Mouse (Mus musculus) embryonic fibroblast, embryonic 13.5 days (primary cell): Measurements from ENCODE around the gene Olfr455. TPM values are rescaled to one million over a fixed set of nuclear protein-coding genes. Genes with fewer than 3 reads are reported as not detected.

Experiments used
- H3K27ac ChIP-seq: 2 replicates; pipeline ENCODE4 v1.5.1; 2012; ENCODE audit warnings: low read length, control low read depth, inconsistent platforms; ENCODE audit not compliant: insufficient read depth
- H3K4me1 ChIP-seq: 2 replicates; pipeline ENCODE4 v1.6.1; 2011; ENCODE audit warnings: low read length; ENCODE audit not compliant: control insufficient read depth, insufficient read depth
- H3K4me3 ChIP-seq: 2 replicates; pipeline ENCODE4 v1.5.1; 2011; ENCODE audit warnings: mild to moderate bottlenecking, control low read depth, low read length; ENCODE audit not compliant: insufficient read depth
- CTCF ChIP-seq: IDR thresholded peaks from 2 replicates; pipeline ENCODE4 v1.5.1; 2011; ENCODE audit warnings: mild to moderate bottlenecking, control low read depth, low read length, moderate library complexity, borderline replicate concordance; ENCODE audit not compliant: insufficient read depth
- POLR2A ChIP-seq: IDR thresholded peaks from 2 replicates; pipeline ENCODE4 v1.6.1; 2011; ENCODE audit warnings: low read depth, mild to moderate bottlenecking, control low read depth, low read length, moderate library complexity
- polyA plus RNA-seq: library from polyadenylated mRNA; stranded (reverse); fragments of >200 nt; gene quantifications from 2 replicates; pipeline ENCODE4 v1.2.4, GENCODE M21; 2011; ENCODE audit warnings: low read depth; ENCODE audit not compliant: missing spikeins, insufficient read length

The Olfr455 gene
- polyA plus RNA-seq, 1 experiment, result not detected

- no peak overlapping the region for H3K4me3 ChIP-seq
- no peak overlapping the region for H3K27ac ChIP-seq
- TF ChIP-seq CTCF (no peak), POLR2A (no peak)
- 0 out of 2 replicates have a peak, but pooled peaks cover 2% of the 10 kb centered on the region for H3K4me1 ChIP-seq
Observed at GRCm38 (mm10) chr6:42503478-42503877, 43.9 kb downstream of the Olfr455 start.

DNA sequence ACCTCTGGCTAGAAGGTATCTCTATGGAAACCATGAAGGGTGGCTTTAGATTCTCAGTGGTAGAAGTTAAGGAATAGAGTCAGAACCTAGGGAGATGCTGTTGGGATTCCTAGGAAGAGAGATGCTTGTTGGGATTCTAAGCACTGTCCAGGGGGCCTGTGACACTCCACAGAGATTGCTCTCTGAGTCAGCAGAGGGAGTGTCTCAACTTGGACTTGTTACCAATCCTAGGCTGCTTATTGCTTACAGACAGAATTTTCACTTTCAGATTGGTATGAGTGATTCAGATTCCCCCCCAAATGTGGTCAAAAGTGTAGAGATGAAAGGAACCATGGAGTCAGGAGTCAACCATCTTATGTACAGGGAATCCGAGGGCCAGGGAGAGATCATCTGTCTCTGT lies 57.7 kb downstream of the Olfr455 start:
- peaks cover 5% of the 10 kb centered on the region; the same call in 1 of the 2 replicates for H3K4me1 ChIP-seq
- TF ChIP-seq CTCF (no peak), POLR2A (no peak)
- no peak overlapping the region for H3K4me3 ChIP-seq
- peak overlapping the region; percentile 85 for H3K27ac ChIP-seq

GRCm38 (mm10) chr6:42487114-42487513 lies 60.3 kb downstream of the Olfr455 start, which contains the start of gene Olfr456:
Olfr456 (minus strand) TSS chr6:42487214.
- TF ChIP-seq POLR2A, result no peak
- no peak for TF ChIP-seq CTCF
- Histone ChIP-seq H3K27ac (no peak within 1 kb of the TSS), H3K4me1 (peaks cover 5% of the 10 kb centered on the region; the same call in 1 of the 2 replicates), H3K4me3 (no peak within 1 kb of the TSS)

Other genes with a start within 250 kb of the Olfr455 start
- gene Fam131b, start 222.9 kb downstream of the Olfr455 start, polyA plus RNA-seq, result 5.7 and 6.7 TPM in 2 replicates
- gene Zyx, start 198.0 kb downstream of the Olfr455 start, polyA plus RNA-seq, result 250 and 305 TPM in 2 replicates
- 2.1 and 5.2 TPM in 2 replicates for gene Epha1, start 174.3 kb downstream of the Olfr455 start, polyA plus RNA-seq
- gene Tas2r143, start 147.3 kb downstream of the Olfr455 start, polyA plus RNA-seq, result not detected in 2 replicates
- not detected in 2 replicates for gene Tas2r135, start 142.2 kb downstream of the Olfr455 start, polyA plus RNA-seq
- not detected in 2 replicates for gene Tas2r126, start 113.1 kb downstream of the Olfr455 start, polyA plus RNA-seq
- gene Olfr458, start 82.4 kb downstream of the Olfr455 start, polyA plus RNA-seq, result not detected in 2 replicates
- not detected in 2 replicates for gene Olfr457, start 71.3 kb downstream of the Olfr455 start, polyA plus RNA-seq
- gene Olfr456, start 60.4 kb downstream of the Olfr455 start, polyA plus RNA-seq, result not detected in 2 replicates
- not detected in 2 replicates for gene Tcaf3, start 50.1 kb upstream of the Olfr455 start, polyA plus RNA-seq
- 8.8 and 10.8 TPM in 2 replicates for gene Tcaf2, start 97.7 kb upstream of the Olfr455 start, polyA plus RNA-seq
- gene Tcaf1, start 162.5 kb upstream of the Olfr455 start, polyA plus RNA-seq, result 70.1 and 78.0 TPM in 2 replicates
- gene Olfr453, start 191.8 kb upstream of the Olfr455 start, polyA plus RNA-seq, result not detected in 2 replicates
- not detected in 2 replicates for gene Olfr38, start 208.8 kb upstream of the Olfr455 start, polyA plus RNA-seq
- not detected in 2 replicates for gene Olfr452, start 237.5 kb upstream of the Olfr455 start, polyA plus RNA-seq